Mouse (Mus musculus): ENCODE data around the gene Wdhd1.

- TF ChIP-seq POLR2A (IDR thresholded peaks at IDR 0.05; ENCODE audit: low read depth, low read length) = no peak
- no peak for TF ChIP-seq CHD1 (IDR thresholded peaks at IDR 0.05; ENCODE audit: low read depth, low read length)
- TF ChIP-seq CTCF (conservative IDR thresholded peaks at IDR 0.05 in 1 of 2, IDR thresholded peaks at IDR 0.05 in 1 of 2; ENCODE audit: low read depth in 2 of 2, low read length in 2 of 2) = no peak
- TF ChIP-seq JUND (conservative IDR thresholded peaks at IDR 0.05; ENCODE audit: low read depth, low read length) = no peak
- no peak for TF ChIP-seq E2F4 (IDR thresholded peaks at IDR 0.05; ENCODE audit: insufficient replicate concordance, low read depth, low read length)
- no peak for TF ChIP-seq CHD2 (IDR thresholded peaks at IDR 0.05; ENCODE audit: low read length)
- no peak for TF ChIP-seq UBTF (IDR thresholded peaks at IDR 0.05; ENCODE audit: low read depth, low read length)
These were observed 83.2 kb downstream of the Wdhd1 start for GRCm38 (mm10) chr14:47193506-47193905.

All from CH12.LX (cell line).